Mouse (Mus musculus): ENCODE results near the gene Rprm. TPM values are rescaled to one million over a fixed set of nuclear protein-coding genes. Genes with fewer than 3 reads are reported as not detected.

Gene Rprm
- not detected in 2 replicates for total RNA-seq (2015)
- total RNA-seq (2017), result not detected in 2 replicates

DNA sequence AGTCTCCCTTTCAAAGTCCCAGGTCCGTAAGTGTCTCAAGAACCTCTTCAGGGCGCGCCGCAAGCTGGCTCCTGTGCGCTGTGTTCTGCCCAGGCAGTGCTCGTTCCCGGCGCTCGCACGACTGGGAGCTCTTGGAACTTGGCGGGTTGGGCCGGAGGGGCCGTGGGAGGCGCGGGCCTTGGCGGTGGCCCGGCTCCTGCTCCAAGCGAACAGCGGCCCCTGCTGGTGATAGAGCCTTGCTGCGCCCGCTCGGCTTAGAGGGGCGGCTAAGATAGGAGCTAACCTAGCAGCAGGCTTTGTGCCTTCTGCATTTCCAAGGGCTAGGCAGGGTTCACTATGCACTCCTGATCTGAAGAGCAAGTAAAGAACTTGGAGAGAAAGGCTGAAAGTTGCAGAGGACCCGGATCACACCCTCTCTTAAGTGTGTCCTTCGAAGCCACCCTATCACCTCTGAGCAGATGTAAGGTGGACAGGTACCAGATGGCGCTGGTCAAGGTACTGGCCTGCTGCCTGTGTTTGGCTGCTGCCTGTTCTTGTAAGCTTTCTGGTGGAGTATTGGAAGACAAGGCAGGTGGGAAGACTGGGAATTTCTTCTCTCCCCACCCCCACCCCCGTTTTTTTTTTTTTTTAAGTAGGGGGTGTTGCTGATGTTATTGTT is at the start of gene Rprm:
TSS of gene Rprm (minus strand) at position 123 of the 658 bp plus-strand sequence.
- ATAC-seq (replicated peaks; ENCODE audit: poor library complexity), result peak; percentile 95

DNA sequence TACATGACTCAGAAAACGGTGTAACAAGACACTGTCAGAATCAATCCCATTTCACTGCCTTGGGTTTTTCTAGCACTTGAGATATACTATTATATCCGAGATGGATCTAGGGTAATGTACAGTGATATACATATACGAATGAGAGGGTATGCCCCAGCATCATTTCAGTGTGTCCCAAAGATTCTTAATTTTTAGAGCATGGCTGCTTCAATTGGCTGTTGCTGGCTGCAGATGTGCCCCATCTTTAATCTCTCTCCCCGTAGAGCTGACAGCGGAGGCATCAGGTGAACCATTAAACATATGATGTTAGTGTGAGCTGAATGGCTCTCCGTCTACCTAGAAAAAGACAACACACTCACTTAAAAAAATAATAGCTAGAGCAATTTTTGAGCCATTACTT is 34.0 kb upstream of the Rprm start:
- no peak for ATAC-seq (replicated peaks; ENCODE audit: poor library complexity)

GRCm38 (mm10) chr2:54118881-54119280 is 33.5 kb upstream of the Rprm start:
- ATAC-seq (replicated peaks; ENCODE audit: poor library complexity), result peak; percentile 50; the same call in 1 of the 2 replicates

- ATAC-seq (replicated peaks; ENCODE audit: poor library complexity), result no peak
These were observed 25.9 kb upstream of the Rprm start for GRCm38 (mm10) chr2:54111294-54111693.

- no peak for ATAC-seq (replicated peaks; ENCODE audit: poor library complexity)
These were observed 20.9 kb upstream of the Rprm start for GRCm38 (mm10) chr2:54106232-54106726.

DNA sequence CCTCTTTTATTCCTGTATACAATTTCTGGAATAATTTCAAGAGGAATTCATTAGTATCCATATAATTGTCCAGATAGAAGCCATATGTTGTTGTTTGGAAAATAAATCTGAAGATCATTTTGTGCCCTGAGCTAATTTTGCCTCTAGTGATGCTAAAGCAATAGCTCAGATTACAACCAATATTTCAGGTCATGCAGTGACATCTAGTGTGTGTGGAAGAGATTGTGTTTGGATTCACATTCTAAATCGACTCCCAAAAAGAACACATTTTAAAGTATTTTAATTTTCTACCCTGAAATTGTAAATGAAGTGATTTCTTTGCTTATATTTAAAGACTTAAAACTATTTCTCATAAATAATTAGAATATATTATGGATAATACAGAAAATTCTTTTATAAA is 14.6 kb upstream of the Rprm start:
- ATAC-seq (replicated peaks; ENCODE audit: poor library complexity), result no peak

- no peak for ATAC-seq (replicated peaks; ENCODE audit: poor library complexity)
These were observed 7.3 kb upstream of the Rprm start for GRCm38 (mm10) chr2:54092616-54093015.

- ATAC-seq (replicated peaks; ENCODE audit: poor library complexity), result no peak
These were observed 902 bp upstream of the Rprm start for GRCm38 (mm10) chr2:54086254-54086653.

GRCm38 (mm10) chr2:54084737-54085429 is 469 bp downstream of the Rprm start:
- ATAC-seq (replicated peaks; ENCODE audit: poor library complexity), result peak; percentile 22

GRCm38 (mm10) chr2:54083861-54084736 is 1.3 kb downstream of the Rprm start:
- ATAC-seq (replicated peaks; ENCODE audit: poor library complexity), result 0 out of 2 replicates have a peak, but pooled peaks have one; percentile 24

DNA sequence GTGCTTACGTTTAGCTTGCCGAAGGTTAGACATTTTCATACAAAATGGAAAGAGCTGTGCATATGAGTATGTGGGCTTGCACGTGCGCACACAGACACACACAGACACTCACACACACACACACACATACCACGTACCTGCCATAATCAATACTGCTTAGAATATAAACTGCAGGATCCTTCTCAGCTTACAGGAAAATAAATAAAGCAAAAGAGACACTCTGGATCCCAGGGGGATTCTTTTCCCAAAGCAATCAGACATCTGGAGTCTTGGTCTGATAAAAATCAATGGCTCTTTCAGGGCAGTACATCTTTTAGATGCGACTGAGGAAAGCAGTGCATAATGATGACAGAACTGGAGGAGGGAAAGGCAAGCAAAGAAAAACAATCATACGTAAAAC is 6.4 kb downstream of the Rprm start:
- ATAC-seq (replicated peaks; ENCODE audit: poor library complexity), result no peak

GRCm38 (mm10) chr2:54071526-54071925 is 13.8 kb downstream of the Rprm start:
- ATAC-seq (replicated peaks; ENCODE audit: poor library complexity), result no peak

DNA sequence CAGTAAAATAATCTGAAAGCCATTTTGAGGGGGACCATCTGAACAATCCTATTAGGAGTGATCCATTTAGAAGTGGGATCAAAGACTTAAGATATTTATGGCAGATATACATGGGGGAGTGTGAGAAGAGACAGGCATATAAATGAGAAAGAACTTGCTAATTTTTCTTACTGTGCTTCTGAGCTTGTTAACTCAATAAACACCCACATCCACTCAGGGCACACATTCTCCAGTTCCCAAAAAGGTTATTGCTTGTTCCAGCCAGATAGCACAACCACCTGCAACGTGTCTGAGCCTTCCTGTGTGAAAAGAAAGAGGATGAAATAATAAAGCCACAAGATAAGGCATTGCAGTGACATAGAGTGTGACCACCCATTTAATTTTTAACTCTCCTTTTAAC is 22.9 kb downstream of the Rprm start:
- ATAC-seq (replicated peaks; ENCODE audit: poor library complexity), result no peak

- ATAC-seq (replicated peaks; ENCODE audit: poor library complexity), result no peak
These were observed 24.3 kb downstream of the Rprm start for GRCm38 (mm10) chr2:54061039-54061438.
